Mouse (Mus musculus): ENCODE data around the gene AA986860.

Gene AA986860

GRCm38 (mm10) chr1:130731741-130732337 lies at the start of gene AA986860:
AA986860 (plus strand) TSS chr1:130731976.
- no peak for DNase-seq (ENCODE audit: low spot score)

GRCm38 (mm10) chr1:130683905-130684304 lies 47.9 kb upstream of the AA986860 start:
- DNase-seq (ENCODE audit: low spot score), result no peak

- DNase-seq (ENCODE audit: low spot score), result no peak
Measured at GRCm38 (mm10) chr1:130698601-130699000, 33.2 kb upstream of the AA986860 start.

- DNase-seq (ENCODE audit: low spot score), result no peak
Measured at GRCm38 (mm10) chr1:130699937-130700633, 31.7 kb upstream of the AA986860 start.

- no peak for DNase-seq (ENCODE audit: low spot score)
Measured at GRCm38 (mm10) chr1:130701976-130702375, 29.8 kb upstream of the AA986860 start.

GRCm38 (mm10) chr1:130703613-130704012 lies 28.2 kb upstream of the AA986860 start:
- no peak for DNase-seq (ENCODE audit: low spot score)

GRCm38 (mm10) chr1:130710283-130711080 lies 21.3 kb upstream of the AA986860 start:
- no peak for DNase-seq (ENCODE audit: low spot score)

GRCm38 (mm10) chr1:130714046-130714445 lies 17.7 kb upstream of the AA986860 start:
- no peak for DNase-seq (ENCODE audit: low spot score)

GRCm38 (mm10) chr1:130715561-130716217 lies 16.1 kb upstream of the AA986860 start, which contains the start of gene Gm29427:
Gm29427 (minus strand) TSS chr1:130715799.
- peak; percentile 93 for DNase-seq (ENCODE audit: low spot score)

GRCm38 (mm10) chr1:130716218-130716512 lies 15.6 kb upstream of the AA986860 start:
- no peak for DNase-seq (ENCODE audit: low spot score)

- DNase-seq (ENCODE audit: low spot score), result peak; percentile 62
Measured at GRCm38 (mm10) chr1:130716513-130717290, 15.1 kb upstream of the AA986860 start.

GRCm38 (mm10) chr1:130717291-130717871 lies 14.4 kb upstream of the AA986860 start, which contains the start of gene Yod1:
Yod1 (plus strand) TSS chr1:130717327.
- peak; percentile 61 for DNase-seq (ENCODE audit: low spot score)

GRCm38 (mm10) chr1:130724206-130724605 lies 7.6 kb upstream of the AA986860 start:
- DNase-seq (ENCODE audit: low spot score), result no peak

- DNase-seq (ENCODE audit: low spot score), result no peak
Measured at GRCm38 (mm10) chr1:130726396-130726795, 5.4 kb upstream of the AA986860 start.

GRCm38 (mm10) chr1:130728070-130728469 lies 3.7 kb upstream of the AA986860 start:
- DNase-seq (ENCODE audit: low spot score), result no peak

GRCm38 (mm10) chr1:130728708-130729107 lies 3.1 kb upstream of the AA986860 start:
- DNase-seq (ENCODE audit: low spot score), result no peak

GRCm38 (mm10) chr1:130729153-130729552 lies 2.6 kb upstream of the AA986860 start, which contains the start of gene Pfkfb2:
Pfkfb2 (minus strand) TSS chr1:130729253.
- no peak for DNase-seq (ENCODE audit: low spot score)

- DNase-seq (ENCODE audit: low spot score), result no peak
Measured at GRCm38 (mm10) chr1:130732706-130733658, 1.2 kb downstream of the AA986860 start.

- no peak for DNase-seq (ENCODE audit: low spot score)
Measured at GRCm38 (mm10) chr1:130733671-130734070, 1.9 kb downstream of the AA986860 start.

- DNase-seq (ENCODE audit: low spot score), result no peak
Measured at GRCm38 (mm10) chr1:130734452-130734851, 2.7 kb downstream of the AA986860 start.

Data from layer of hippocampus, adult 9-10 months (tissue).